In genomic region chr2:44218317-44218716, GRCm38 (mm10) we compare ENCODE assay signal across 25 mouse cellular contexts.
DNase-seq lines count a peak whose midpoint lies in the region; ATAC-seq and TF ChIP-seq lines count a peak whose summit lies in the region.
"Had no signal": no experiment of that assay in that cellular context is flagged by ENCODE, and none has a peak within 500 bp of the region (broad histone marks: within the 10 kb centered on the region; RNA-seq: fewer than 3 reads in every experiment).

No protein-coding gene starts in this region.

- 26% methylated on average over 8 of the region's 8 CpGs for WGBS in midbrain, embryonic 16.5 days
- WGBS in midbrain, embryonic 10.5 days = 34% methylated on average over 8 of the region's 8 CpGs

- H3K27ac ChIP-seq in midbrain, embryonic 16.5 days (ENCODE audit: low read length) = no peak overlapping the region
- H3K27ac ChIP-seq in midbrain, embryonic 10.5 days (replicated peaks) = no peak overlapping the region
- H3K27ac ChIP-seq: embryonic facial prominence, embryonic 12.5 days; gastrocnemius, adult 2 months; heart, embryonic 13.5 days; left cerebral cortex, adult 2 months; limb, embryonic 12.5 days; liver, embryonic 13.5 days; lung, embryonic 15.5 days; stomach, postnatal 0 days had no signal

- DNase-seq in heart, adult 11 months = peak; percentile 80
- no peak for DNase-seq in heart, postnatal 10 days
- DNase-seq in midbrain, embryonic 10.5 days (ENCODE audit: low spot score) = no peak
- DNase-seq in brain, embryonic 14.5 days (ENCODE audit: low read depth) = peak; percentile 63
- DNase-seq in mesoderm, embryonic 11.5 days (ENCODE audit: low read depth, low spot score) = peak; percentile 38
- no peak for DNase-seq in thymus, postnatal 14 days
- DNase-seq: adrenal gland, adult 2 months; cerebellum, adult 11 months; cerebellum, postnatal 14 days; gastrocnemius, adult 2 months; heart, postnatal 4 days; kidney, postnatal 14 days; liver, embryonic 13.5 days; right cerebral cortex, postnatal 25 days; thymus, postnatal 25 days had no signal

- intact Hi-C loops in heart, postnatal 10 days (cut with DNase I) = no loop called here

- H3K27me3 ChIP-seq in midbrain, embryonic 16.5 days (ENCODE audit: control insufficient read depth, insufficient read depth, low read depth, low read length) = no peaks in the 10 kb centered on the region
- no peaks in the 10 kb centered on the region for H3K27me3 ChIP-seq in midbrain, embryonic 10.5 days (ENCODE audit: low read depth, poor library complexity, severe bottlenecking)
- H3K27me3 ChIP-seq: embryonic facial prominence, embryonic 12.5 days; heart, embryonic 13.5 days; limb, embryonic 12.5 days; liver, embryonic 13.5 days; lung, embryonic 15.5 days had no signal

- peaks cover 3% of the 10 kb centered on the region; the same call in 1 of the 2 replicates for H3K4me1 ChIP-seq in midbrain, embryonic 16.5 days (ENCODE audit: control insufficient read depth, insufficient read depth, low read length)
- H3K4me1 ChIP-seq in midbrain, embryonic 10.5 days = peaks cover 22% of the 10 kb centered on the region
- H3K4me1 ChIP-seq: liver, embryonic 13.5 days had no signal

- H3K36me3 ChIP-seq in midbrain, embryonic 16.5 days (ENCODE audit: control insufficient read depth, insufficient read depth, low read length) = no peaks in the 10 kb centered on the region
- H3K36me3 ChIP-seq in midbrain, embryonic 10.5 days = no peaks in the 10 kb centered on the region
- H3K36me3 ChIP-seq: embryonic facial prominence, embryonic 12.5 days; heart, embryonic 13.5 days; limb, embryonic 12.5 days; liver, embryonic 13.5 days; lung, embryonic 15.5 days had no signal

- ATAC-seq in midbrain, embryonic 16.5 days = peak; percentile 58; the same call in 1 of the 2 replicates
- ATAC-seq: CD4-positive, CD25-positive, alpha-beta regulatory T cell, adult 4 months; intestine, postnatal 0 days had no signal

- no peak for TF ChIP-seq CTCF in brain, embryonic 14.5 days (IDR thresholded peaks at IDR 0.05; ENCODE audit: borderline replicate concordance, extremely low read depth, insufficient read depth, insufficient read length)

- H3K4me2 ChIP-seq in midbrain, embryonic 16.5 days (ENCODE audit: low read length) = no peak overlapping the region
- H3K4me2 ChIP-seq: embryonic facial prominence, embryonic 12.5 days; heart, embryonic 13.5 days; limb, embryonic 12.5 days; liver, embryonic 13.5 days; lung, embryonic 15.5 days had no signal

- H3K4me3 ChIP-seq in midbrain, embryonic 16.5 days (ENCODE audit: low read depth, low read length) = no peak overlapping the region
- no peak overlapping the region for H3K4me3 ChIP-seq in midbrain, embryonic 10.5 days
- H3K4me3 ChIP-seq: embryonic facial prominence, embryonic 12.5 days; gastrocnemius, adult 2 months; heart, embryonic 13.5 days; left cerebral cortex, adult 2 months; limb, embryonic 12.5 days; liver, embryonic 13.5 days; lung, embryonic 15.5 days; myocyte had no signal

- no peak overlapping the region for H3K9ac ChIP-seq in midbrain, embryonic 16.5 days (ENCODE audit: low read depth, low read length)
- H3K9ac ChIP-seq: embryonic facial prominence, embryonic 12.5 days; heart, embryonic 13.5 days; limb, embryonic 12.5 days; liver, embryonic 13.5 days; lung, embryonic 15.5 days had no signal

- no peak for TF ChIP-seq POLR2A in brain, embryonic 14.5 days (IDR thresholded peaks at IDR 0.05; ENCODE audit: borderline replicate concordance, extremely low read depth, insufficient read depth, insufficient read length, poor library complexity, severe bottlenecking)

- H3K9me3 ChIP-seq in midbrain, embryonic 16.5 days (replicated peaks; ENCODE audit: control insufficient read depth, low read length, poor library complexity, severe bottlenecking) = no peaks in the 10 kb centered on the region
- no peaks in the 10 kb centered on the region for H3K9me3 ChIP-seq in midbrain, embryonic 10.5 days (replicated peaks)
- H3K9me3 ChIP-seq: embryonic facial prominence, embryonic 12.5 days; heart, embryonic 13.5 days; limb, embryonic 12.5 days; liver, embryonic 13.5 days; lung, embryonic 15.5 days had no signal

Comparison
In these comparisons a context has a peak if more than half of its experiments do, and no peak if none do; other contexts are left out.
1. DNase-seq: peak in heart, adult 11 months (single experiment), brain, embryonic 14.5 days (single experiment) and mesoderm, embryonic 11.5 days (single experiment); none in heart, postnatal 10 days (0 of 2), midbrain, embryonic 10.5 days (single experiment) and thymus, postnatal 14 days (single experiment).